Mouse (Mus musculus) liver, embryonic 16.5 days (tissue): ENCODE measurements at regions not wholly inside any gene's neighbourhood (a gene's known extent, or its start where the extent isn't known, plus 50 kb on each side); places are given as distances from the start of the nearest gene placed in this dataset.

Source experiments
- ATAC-seq: fragments of 200-750 bp; cut with Nextera tagmentation; 2 replicates; pipeline ENCODE4 v1.8.0; 2017; ENCODE audit warnings: low read depth, mild to moderate bottlenecking, moderate number of reproducible peaks, moderate library complexity
- H3K27ac ChIP-seq: fragments of 300-500 bp; sonication (generic); 2 replicates; pipeline ENCODE4 v1.5.1; 2014; ENCODE audit warnings: mild to moderate bottlenecking, low read length
- H3K27me3 ChIP-seq: fragments of 300-500 bp; sonication (generic); 2 replicates; pipeline ENCODE4 v1.6.1; 2014; ENCODE audit warnings: low read depth, low read length, mixed read lengths; ENCODE audit not compliant: control insufficient read depth, insufficient read depth
- H3K36me3 ChIP-seq: fragments of 300-500 bp; sonication (generic); 2 replicates; pipeline ENCODE4 v1.6.1; 2014; ENCODE audit warnings: mild to moderate bottlenecking; ENCODE audit not compliant: control insufficient read depth, insufficient read depth
- H3K4me1 ChIP-seq: fragments of 300-500 bp; sonication (generic); 2 replicates; pipeline ENCODE4 v1.6.1; 2014; ENCODE audit warnings: low read depth, low read length, mixed read lengths; ENCODE audit not compliant: control insufficient read depth
- H3K4me2 ChIP-seq: fragments of 300-500 bp; sonication (generic); 2 replicates; pipeline ENCODE4 v1.6.1; 2014; ENCODE audit warnings: low read depth, low read length, mixed read lengths
- H3K4me3 ChIP-seq: fragments of 300-500 bp; sonication (generic); 2 replicates; pipeline ENCODE4 v1.5.1; 2014; ENCODE audit warnings: low read depth, mild to moderate bottlenecking, low read length
- H3K9ac ChIP-seq: fragments of 300-500 bp; sonication (generic); 2 replicates; pipeline ENCODE4 v1.6.1; 2014; ENCODE audit warnings: low read depth, low read length
- H3K9me3 ChIP-seq: fragments of 300-500 bp; sonication (generic); replicated peaks from 2 replicates; pipeline ENCODE4 v1.6.1; 2016; ENCODE audit warnings: low read length; ENCODE audit not compliant: control insufficient read depth
- WGBS: fragments of 180-500 bp; shearing (Covaris S2); extraction: QIAGEN DNeasy Blood & Tissue Kit; methylation state at CpG from one replicate; pipeline ENCODE4 v1.1.7; 2014; ENCODE audit not compliant: insufficient replicate concordance; 5-methylcytosine and 5-hydroxymethylcytosine counted together

DNA sequence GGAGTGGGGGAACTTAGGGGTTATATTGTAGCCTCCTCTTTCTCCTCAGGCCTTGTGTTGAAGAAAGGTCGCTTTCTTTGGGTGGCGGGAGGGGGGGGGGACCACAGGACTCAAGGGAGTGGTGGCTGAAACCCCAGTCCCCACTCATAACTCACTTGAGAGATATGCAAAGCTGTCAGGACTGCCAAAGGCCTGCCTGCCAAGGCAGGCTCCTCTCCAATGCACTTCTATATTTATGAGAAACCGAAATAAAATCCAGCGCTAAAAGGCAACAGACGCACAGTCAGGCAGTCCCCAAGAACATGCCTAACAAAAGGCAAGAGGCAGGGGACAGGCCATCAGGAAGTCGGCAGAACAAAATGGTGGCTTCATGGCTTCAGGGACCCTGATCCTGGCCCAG is 97.4 kb upstream of the Tnp1 start:
- no peaks in the 10 kb centered on the region for H3K27me3 ChIP-seq
- no peaks in the 10 kb centered on the region for H3K9me3 ChIP-seq
- ATAC-seq: no peak
- H3K4me1 ChIP-seq: no peaks in the 10 kb centered on the region
- no peak overlapping the region for H3K4me2 ChIP-seq
- H3K4me3 ChIP-seq: no peak overlapping the region
- H3K9ac ChIP-seq: no peak overlapping the region
- H3K27ac ChIP-seq: no peak overlapping the region
- H3K36me3 ChIP-seq: no peaks in the 10 kb centered on the region
- WGBS: 82% methylated on average over 6 of the region's 6 CpGs

DNA sequence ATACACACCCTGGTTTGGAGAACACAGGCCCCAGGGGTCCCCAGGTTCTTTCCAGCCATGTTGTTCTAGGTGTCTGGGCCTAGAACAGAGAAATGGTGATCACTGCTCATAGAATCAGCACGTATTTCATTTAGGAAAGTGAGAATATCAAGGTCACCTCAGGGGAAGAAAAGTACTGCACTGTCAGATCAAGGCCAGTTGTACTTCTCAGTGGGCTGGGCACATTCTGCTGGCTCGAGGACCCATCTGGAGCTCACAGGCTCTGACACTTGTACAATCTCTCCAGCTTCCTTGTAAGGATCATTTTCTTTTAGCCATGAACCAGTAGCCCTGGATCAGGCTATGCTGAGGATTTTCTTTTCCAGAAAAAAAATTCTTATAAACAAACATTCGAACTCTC is 97.0 kb upstream of the Tnp1 start:
- H3K36me3 ChIP-seq: no peaks in the 10 kb centered on the region
- H3K4me2 ChIP-seq: no peak overlapping the region
- H3K27me3 ChIP-seq: no peaks in the 10 kb centered on the region
- no peaks in the 10 kb centered on the region for H3K9me3 ChIP-seq
- no peaks in the 10 kb centered on the region for H3K4me1 ChIP-seq
- H3K27ac ChIP-seq: no peak overlapping the region
- 46% methylated on average over 3 of the region's 3 CpGs for WGBS
- ATAC-seq: no peak
- no peak overlapping the region for H3K9ac ChIP-seq
- no peak overlapping the region for H3K4me3 ChIP-seq

DNA sequence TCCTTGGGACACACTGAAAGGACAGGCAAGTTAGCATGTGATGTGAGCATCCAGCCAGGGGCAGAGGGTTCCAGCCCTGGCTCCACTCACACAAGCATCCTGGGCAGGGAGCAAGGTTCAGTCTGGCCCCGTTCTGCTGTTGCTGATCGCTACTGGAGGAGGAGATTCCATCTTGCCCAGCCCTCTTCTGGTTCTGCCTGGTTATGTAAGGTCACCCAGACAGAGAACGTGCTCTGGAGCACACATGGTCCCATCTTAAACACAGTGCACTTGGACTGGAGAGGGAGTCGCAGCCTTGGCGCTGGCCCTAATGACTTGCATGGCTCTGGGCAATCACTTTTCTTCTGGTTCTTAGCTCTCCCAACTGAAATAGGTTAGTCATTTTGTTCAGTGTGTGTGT is 96.2 kb upstream of the Tnp1 start:
- Histone ChIP-seq H3K27me3 (no peaks in the 10 kb centered on the region), H3K9me3 (no peaks in the 10 kb centered on the region), H3K27ac (no peak overlapping the region), H3K9ac (no peak overlapping the region), H3K4me1 (no peaks in the 10 kb centered on the region), H3K4me3 (no peak overlapping the region), H3K4me2 (no peak overlapping the region), H3K36me3 (no peaks in the 10 kb centered on the region)
- 76% methylated on average over 5 of the region's 5 CpGs for WGBS
- ATAC-seq: no peak

DNA sequence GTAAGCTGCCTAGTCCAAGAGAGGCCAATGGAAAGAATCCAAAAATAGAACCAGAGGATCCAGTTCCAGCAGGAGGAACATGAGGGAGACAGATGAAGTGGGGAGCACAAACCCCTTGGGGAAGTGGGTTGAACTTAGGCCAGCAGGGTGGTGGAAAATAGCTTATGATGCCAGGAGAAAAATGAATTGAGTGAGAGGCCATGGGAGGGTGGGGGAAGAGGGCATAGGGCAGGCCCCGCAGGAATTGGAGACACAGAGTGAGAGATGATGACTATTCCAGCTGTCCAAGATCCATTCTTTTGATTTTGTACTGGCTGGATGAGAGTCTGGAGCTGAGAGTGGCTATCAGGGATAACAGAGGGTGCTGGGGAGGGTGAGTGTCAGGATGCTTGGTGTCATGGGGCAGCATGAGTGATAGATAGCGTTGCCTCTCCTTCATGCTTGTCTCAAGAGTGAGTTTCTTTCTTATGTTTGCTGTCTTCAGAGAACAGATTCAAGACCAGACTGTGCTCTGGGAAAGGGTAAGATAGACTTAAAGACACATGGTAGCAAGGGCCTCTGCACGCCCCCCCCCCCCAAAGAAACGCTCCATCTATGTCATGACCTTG is 90.3 kb upstream of the Tnp1 start:
- Histone ChIP-seq H3K9me3 (no peaks in the 10 kb centered on the region), H3K27ac (no peak overlapping the region), H3K27me3 (no peaks in the 10 kb centered on the region; the same call in 1 of the 2 replicates), H3K9ac (no peak overlapping the region), H3K4me2 (no peak overlapping the region), H3K36me3 (no peaks in the 10 kb centered on the region), H3K4me1 (no peaks in the 10 kb centered on the region), H3K4me3 (no peak overlapping the region)
- no peak for ATAC-seq
- WGBS: 62% methylated on average over 4 of the region's 4 CpGs

DNA sequence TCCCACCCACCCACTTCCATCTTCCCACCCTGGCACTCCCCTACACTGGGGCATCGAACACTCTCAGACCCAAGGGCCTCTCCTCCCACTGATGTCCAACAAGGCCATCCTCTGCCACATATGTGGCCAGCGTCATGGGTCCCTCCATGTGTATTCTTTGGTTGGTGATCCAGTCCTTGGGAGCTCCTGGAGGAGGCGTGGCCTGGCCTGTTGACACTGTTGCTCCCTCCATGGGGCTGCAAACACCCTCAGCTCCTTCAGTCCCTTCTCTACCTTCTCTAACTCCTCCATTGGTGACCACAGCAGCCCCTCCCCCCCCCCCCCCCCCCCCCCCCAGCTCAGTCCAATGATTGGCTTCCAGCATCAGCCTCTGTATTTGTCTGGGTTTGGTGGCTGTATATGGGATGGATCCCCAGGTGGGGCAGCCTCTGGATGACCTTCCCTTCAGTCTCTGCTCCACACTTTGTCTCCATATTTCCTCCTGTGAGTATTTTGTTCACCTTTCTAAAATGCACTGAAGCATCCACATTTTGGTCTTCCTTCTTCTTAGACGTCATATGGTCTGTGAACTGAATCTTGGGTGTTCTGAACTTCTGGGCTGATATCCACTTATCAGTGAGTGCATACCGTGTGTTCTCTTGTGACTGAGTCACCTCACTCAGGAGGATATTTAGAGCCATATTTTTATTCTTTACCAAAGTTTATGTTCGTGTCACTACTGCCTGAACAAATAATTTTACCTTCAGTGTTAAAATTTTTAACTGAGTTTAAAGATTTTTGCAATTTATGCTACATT is 82.1 kb upstream of the Tnp1 start:
- WGBS: 44% methylated on average over 6 of the region's 6 CpGs
- no peaks in the 10 kb centered on the region for H3K27me3 ChIP-seq
- peak overlapping the region; percentile 17; the same call in 1 of the 2 replicates for H3K4me2 ChIP-seq
- H3K9me3 ChIP-seq: no peaks in the 10 kb centered on the region
- peak; percentile 96 for ATAC-seq
- no peak overlapping the region for H3K4me3 ChIP-seq
- H3K4me1 ChIP-seq: no peaks in the 10 kb centered on the region; the same call in 1 of the 2 replicates
- no peak overlapping the region for H3K9ac ChIP-seq
- H3K36me3 ChIP-seq: no peaks in the 10 kb centered on the region
- H3K27ac ChIP-seq: no peak overlapping the region

DNA sequence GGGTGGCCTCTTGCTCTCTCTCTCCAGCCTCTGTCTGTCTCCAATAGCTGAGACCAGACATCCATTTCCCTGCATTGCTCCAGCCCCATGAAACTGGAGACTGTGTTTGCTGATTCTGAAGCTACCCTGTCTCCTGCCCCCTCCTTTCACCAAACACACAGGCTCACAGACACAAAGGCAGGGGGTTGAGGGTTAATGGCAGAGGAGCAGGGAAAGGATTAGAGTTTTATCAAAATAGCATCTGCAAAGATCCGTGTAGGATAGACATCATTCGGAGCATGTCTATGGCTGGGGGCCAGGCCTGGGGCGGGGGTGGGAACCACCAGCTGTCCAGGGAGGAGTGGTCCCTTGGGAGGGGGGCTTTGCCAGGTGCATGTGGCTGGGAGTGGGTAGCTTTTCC is 73.9 kb upstream of the Tnp1 start:
- Histone ChIP-seq H3K9ac (no peak overlapping the region), H3K27ac (no peak overlapping the region), H3K4me3 (no peak overlapping the region), H3K4me2 (no peak overlapping the region), H3K27me3 (no peaks in the 10 kb centered on the region), H3K36me3 (no peaks in the 10 kb centered on the region), H3K4me1 (no peaks in the 10 kb centered on the region), H3K9me3 (no peaks in the 10 kb centered on the region)
- 38% methylated on average over 3 of the region's 3 CpGs for WGBS
- no peak for ATAC-seq

DNA sequence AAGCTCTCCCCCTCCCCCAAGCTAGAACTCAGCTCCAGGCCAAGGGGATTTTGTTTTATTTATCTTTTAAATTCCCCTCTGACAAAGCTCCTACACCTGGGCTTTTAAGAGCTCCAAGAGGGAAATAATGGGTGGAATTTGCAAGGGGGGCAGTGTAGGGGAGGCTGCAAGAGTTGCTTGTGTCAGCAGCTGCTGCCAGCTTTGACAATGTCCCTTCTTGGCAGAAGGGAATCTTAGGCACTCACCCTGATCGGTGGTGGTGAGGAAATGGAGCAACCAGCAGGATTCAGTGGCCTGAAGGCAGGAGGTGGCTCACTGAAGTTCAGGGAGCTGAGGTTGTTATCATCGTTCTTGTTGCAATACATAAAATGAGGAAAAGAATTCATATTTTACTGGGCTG is 72.8 kb upstream of the Tnp1 start:
- H3K4me1 ChIP-seq: no peaks in the 10 kb centered on the region
- no peak overlapping the region for H3K4me2 ChIP-seq
- no peak overlapping the region for H3K27ac ChIP-seq
- no peak for ATAC-seq
- H3K9ac ChIP-seq: no peak overlapping the region
- no peaks in the 10 kb centered on the region for H3K9me3 ChIP-seq
- no peaks in the 10 kb centered on the region for H3K27me3 ChIP-seq
- no peaks in the 10 kb centered on the region for H3K36me3 ChIP-seq
- 45% methylated on average over 2 of the region's 2 CpGs for WGBS
- H3K4me3 ChIP-seq: no peak overlapping the region

DNA sequence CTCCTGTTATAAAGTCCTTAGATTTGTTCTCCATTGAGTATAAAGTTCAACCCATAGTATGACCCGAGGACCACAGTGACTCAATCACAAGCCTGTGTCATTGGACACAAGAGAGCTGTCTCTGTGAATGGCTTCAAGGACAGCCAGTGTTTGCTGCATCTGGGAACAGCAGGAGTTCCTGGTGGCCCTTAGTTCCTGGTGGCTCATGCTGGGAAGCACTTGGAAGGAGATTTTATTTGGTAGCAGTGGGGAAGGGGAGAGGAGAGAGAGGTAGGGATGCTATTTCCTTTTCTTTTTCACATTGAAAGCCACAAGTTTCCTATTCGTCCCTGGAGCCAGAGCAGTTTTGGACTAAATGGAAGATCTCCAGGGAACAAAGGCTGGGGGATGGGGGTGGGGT is 69.2 kb upstream of the Tnp1 start:
- 32% methylated on average over 2 of the region's 2 CpGs for WGBS
- Histone ChIP-seq H3K4me2 (no peak overlapping the region), H3K36me3 (no peaks in the 10 kb centered on the region), H3K4me1 (no peaks in the 10 kb centered on the region), H3K9me3 (no peaks in the 10 kb centered on the region), H3K4me3 (no peak overlapping the region), H3K27ac (no peak overlapping the region), H3K27me3 (no peaks in the 10 kb centered on the region), H3K9ac (no peak overlapping the region)
- ATAC-seq: no peak

DNA sequence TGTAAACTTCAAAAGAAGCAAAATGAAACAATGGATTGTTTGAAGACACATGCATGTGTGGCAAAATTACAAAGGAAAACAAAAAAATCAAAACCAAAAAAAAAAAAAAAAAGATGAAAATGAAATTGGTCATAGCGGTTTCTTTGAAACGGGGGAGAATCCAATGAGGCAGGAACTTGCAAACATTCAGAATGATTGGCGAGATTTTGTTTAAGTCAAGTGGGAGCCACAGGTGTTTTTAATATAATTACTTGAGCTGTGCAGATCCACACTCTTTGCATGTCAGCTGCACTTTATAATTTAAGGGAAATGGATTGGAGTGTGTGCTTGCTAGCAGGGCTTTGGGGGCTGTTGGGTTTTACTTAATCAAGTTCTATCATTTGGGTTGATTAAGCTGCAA is 67.7 kb upstream of the Tnp1 start:
- Histone ChIP-seq H3K4me2 (no peak overlapping the region), H3K27ac (no peak overlapping the region), H3K9ac (no peak overlapping the region), H3K9me3 (no peaks in the 10 kb centered on the region), H3K36me3 (no peaks in the 10 kb centered on the region), H3K27me3 (no peaks in the 10 kb centered on the region), H3K4me1 (no peaks in the 10 kb centered on the region), H3K4me3 (no peak overlapping the region)
- WGBS: 66% methylated on average over 3 of the region's 3 CpGs
- no peak for ATAC-seq
